Mouse (Mus musculus) urinary bladder, adult 18-20 months (tissue): Measurements from ENCODE around the gene Slfn1.
"Not testable (repeated sequence)": the region's sequence is repeated elsewhere in the genome, so short reads cannot be mapped to it uniquely, and the experiment has no call there.

Experiments used
- DNase-seq, 2 experiments: peaks; one replicate each; pipeline ENCODE4 v3.0.0; 2022; ENCODE audit warnings: low spot score in 2 of 2, mixed read lengths in 2 of 2

Gene Slfn1

DNA sequence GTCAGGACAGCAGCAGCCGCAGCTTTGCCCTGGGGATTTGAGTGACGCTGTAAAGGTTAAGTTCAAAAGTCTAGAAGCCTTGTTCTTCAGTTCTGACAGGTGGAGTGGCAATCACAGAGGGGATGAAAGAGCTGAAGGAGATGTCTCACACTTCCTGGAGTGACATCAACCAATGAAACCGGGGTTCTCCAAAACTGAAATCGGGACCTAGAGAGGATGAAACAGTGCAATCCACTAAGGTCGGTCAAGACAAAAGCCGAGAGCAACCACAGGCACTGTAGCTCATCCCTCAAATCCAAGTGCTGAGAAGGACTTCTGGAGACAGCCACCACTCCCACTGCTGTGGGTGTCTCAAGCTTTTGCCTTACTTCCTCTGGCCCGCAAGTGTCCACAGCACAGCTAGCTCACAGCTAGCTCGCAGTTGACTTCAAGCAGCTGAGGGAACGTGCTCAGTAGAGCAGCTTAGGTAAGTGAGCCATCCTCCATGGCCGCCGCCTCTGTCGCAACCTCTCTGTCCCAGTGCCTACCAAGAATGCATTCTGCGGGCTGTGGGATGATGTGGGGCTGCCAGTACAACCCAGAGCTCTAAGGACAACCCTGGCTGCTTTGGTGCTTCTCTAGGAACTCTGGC, at the start of gene Slfn1:
TSS of gene Slfn1 (plus strand) at position 253 of the 631 bp plus-strand sequence.
- no peak for DNase-seq

- DNase-seq = no peak
These were observed 48.5 kb upstream of the Slfn1 start for GRCm38 (mm10) chr11:83067982-83068694.

DNA sequence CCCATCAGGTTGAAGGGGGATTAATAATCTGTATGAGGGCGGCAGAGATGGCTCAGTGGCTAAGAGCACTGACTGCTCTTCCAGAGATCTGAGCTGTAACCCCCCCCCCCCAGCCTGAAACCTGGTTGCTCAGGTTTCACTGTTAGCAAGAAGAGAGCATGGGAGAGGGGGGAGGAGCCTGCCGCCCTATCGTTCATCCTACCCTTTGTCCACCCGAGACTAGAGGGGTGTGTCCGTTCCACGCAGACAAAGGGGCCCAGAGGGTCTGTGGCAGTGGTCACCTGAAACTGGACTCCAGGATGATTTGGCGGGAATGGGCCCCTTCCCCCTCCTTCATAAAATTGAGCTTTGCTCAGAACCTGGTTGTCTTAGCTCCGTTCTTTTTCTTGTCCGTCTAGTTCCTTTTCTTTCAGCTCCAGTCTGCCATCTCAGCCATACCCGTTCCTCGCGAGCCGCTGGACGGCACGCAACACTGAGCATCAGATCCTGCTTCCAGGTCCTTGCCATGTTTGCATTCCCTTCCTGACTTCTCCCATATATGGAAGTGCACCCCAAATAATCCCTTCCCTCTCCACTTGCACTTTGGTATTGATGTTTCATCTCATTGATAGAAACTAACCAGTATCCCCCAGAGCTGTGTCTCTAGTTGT, 46.2 kb upstream of the Slfn1 start:
- no peak for DNase-seq

DNA sequence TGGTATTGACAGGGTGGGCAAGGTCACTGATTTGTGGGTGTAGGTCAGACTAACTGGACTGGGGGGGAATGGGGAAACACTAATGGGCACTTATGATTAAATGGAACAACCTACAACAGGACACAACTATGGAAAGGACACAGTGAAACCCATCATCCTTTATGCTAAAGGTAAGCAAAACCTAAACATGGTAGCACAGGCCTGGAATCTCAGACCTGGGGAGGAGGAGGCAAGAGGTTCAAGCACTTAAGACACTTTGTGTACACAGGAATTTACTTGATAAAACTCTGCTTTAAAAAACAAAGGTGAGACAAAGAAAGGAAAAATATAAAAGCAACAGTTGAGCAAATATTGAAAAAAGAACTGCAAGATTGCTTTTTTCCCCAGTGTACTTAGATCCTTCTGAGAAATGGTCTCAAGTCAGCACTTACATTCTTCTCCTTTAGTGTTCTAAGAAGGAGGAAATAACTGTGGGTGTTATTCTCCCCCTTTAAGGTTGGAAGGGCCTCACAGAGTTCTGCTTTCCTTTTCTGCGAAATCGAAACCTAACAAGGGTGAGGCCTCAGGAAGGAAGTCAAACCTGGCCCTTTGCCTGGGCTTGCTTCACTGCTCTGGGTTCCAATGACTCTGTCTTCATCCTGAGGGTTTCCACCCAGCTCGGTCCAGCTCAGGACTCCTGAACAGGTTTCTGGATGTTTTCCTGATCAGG, 38.8 kb upstream of the Slfn1 start:
- peak in 1 of 2 experiments; percentile 61 for DNase-seq

DNA sequence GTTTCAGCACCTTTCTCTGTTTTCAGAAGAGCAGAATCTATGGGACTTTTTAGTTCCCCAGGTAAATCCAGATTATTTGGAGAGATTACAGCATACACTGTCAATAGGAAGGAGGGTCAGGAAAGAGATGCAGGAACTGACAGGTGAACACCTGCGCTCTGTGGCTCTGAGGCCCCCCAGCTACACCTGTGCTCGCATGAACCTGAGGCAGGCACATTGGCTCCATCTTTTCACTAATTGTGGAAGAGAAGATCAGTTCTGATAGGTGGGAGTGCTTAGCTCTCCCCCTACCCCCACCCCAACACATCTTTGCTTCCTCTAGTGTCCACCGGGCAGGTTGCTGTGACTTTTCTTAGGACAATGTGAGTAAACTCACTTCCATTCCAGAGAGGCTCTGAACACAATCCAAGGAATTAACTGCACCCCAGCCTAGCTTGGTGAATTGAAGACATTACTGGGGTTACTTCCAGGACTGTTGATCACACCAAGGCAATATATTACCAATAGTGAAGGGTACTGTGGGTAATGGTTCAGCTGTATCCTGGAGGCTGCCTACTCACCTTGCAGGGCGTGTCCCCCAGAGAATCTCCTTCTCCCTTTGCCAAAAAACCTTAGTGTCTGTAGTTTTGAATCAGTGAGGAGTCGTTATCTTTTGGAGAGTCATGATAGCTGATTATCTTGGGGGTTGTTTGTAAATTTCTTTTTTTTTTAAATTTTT, 38.1 kb upstream of the Slfn1 start:
- no peak for DNase-seq

DNA sequence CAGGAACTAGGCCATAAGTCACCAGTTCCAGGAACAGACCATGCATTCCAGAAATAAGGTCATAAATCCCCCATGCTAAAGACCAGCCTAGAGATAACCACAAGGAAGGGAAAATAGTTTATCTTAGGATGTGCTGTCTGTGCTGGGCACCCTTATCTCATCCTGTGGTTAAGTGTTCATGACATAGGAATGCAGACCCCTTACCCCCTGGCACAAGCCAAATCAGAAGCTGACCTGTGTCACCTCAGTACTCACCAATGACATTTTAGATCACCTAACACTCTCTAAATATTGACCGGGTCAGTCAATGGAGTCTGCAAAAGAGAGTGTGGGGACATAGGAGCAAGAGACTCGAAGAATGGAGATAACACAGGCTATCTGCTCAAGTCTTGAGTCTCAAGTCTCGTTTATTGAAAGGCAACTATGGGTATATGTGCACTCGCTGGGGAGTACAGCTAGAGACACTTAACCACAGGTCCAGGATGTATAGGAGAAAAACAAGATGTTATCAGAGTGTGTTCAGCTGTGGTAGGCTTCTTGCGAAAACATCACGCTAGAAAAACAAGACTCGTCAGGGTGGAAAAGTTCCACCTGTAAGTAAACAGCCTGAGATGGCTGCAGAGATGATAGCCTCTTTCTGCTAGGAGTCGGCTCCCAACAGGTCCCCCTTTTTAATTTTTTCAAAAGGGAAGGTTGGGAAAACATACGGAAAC, 37.0 kb upstream of the Slfn1 start:
- no peak for DNase-seq

DNA sequence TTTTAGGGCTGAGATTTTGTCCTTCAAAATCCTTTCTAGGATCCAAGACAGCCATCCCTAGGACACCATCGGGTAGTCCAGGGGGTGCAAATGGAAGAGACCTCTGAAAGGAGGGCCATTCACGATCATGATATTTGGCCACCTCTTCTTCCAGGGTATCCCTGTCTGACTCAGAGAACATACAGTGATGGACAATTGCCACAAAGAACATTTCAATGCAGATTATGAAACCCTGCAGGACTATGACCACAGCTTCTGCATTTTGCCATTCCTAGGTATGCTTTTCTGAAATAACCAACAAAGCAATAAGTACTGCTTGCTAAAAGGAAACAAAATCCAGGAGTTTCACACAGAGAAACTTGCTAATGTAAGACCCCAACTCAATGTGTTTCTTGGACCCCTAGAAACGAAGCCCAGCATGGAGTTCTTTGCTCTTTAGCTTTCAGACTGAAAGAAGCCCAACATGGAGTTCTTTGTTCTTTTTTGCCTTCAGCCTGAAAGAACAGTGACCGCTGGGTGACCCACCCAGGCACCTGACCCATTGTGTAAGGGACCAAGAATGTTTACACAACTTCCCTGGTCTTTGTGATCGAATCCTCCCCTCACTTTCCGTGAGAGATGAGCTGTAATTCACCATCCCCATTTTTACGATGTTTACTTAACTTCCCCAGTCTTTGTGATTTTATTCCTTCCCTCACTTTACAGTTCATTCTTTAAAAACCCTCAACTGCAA, 33.7 kb upstream of the Slfn1 start:
- DNase-seq = no peak

- no peak for DNase-seq
These were observed 32.5 kb upstream of the Slfn1 start for GRCm38 (mm10) chr11:83084161-83084560.

DNA sequence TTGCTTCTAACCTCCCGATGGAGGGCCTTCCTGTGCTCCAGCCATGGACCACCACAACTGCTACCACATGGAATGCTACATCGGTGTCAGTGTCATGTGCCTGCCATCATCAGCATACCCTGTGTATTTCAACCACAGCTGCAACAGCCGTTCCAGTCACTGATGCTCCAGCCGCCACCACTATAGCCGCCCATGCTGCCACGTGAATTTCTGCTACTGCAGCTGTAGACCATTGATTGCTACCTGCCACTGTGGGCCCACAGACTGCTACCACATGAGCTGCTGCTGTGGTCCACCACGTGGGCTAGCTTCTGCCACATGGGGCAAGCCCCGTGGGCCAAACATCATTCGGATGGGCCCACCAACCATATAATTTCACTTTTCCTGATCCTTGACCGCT, 31.9 kb upstream of the Slfn1 start:
- no peak for DNase-seq

GRCm38 (mm10) chr11:83115138-83115537, 1.5 kb upstream of the Slfn1 start:
- DNase-seq = no peak

GRCm38 (mm10) chr11:83118056-83118455, 1.4 kb downstream of the Slfn1 start:
- no peak for DNase-seq

DNA sequence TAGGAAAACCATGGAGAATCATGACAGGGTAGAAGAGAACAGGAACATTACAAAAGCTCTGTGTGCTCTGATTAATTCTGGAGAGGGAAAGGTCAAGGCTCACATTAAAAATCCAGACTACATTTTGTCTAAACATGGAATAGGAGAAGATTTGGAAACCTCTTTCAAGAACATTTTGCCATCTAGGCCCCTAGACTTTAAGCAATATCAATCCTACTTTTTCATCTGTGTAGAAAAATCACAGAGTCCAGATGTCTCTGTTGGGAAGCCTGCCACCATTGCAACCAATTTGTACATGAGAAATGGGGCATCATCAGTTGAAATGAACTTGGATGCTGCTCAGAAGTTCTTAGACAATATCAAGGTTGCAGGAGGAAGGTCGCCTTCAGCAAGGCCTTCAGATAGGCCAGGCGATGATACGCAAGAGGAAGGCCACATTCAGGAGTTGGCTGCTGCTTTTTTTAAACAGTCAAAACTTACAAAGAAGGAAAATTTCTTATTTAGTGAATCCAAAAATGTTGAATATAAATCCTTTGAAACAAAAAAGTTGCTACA, 4.6 kb downstream of the Slfn1 start:
- DNase-seq = no peak

- DNase-seq = no peak
These were observed 6.5 kb downstream of the Slfn1 start for GRCm38 (mm10) chr11:83123198-83123597.

- DNase-seq = no peak
These were observed 8.3 kb downstream of the Slfn1 start for GRCm38 (mm10) chr11:83124906-83125305.

- not testable (repeated sequence) for DNase-seq
These were observed 9.0 kb downstream of the Slfn1 start for GRCm38 (mm10) chr11:83125633-83126032.

DNA sequence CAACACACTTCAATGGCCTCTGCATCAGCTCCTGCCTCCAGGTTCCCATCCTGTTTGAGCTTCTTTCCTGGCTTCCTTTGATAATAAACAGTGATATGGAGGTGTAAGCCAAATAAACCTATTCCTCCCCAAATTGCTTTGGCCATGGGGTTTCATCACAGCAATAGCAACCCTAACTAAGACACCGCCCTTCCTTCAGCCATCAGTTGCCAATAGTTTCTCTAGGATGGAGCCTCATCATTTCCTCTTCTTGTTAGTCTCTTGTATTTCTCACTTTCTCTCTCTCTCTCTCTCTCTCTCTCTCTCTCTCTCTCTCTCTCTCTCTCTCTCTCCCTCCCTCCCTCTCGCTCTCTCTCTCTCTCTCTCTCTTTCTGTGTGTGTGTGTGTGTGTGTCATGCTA, 20.6 kb downstream of the Slfn1 start:
- not testable (repeated sequence) for DNase-seq

DNA sequence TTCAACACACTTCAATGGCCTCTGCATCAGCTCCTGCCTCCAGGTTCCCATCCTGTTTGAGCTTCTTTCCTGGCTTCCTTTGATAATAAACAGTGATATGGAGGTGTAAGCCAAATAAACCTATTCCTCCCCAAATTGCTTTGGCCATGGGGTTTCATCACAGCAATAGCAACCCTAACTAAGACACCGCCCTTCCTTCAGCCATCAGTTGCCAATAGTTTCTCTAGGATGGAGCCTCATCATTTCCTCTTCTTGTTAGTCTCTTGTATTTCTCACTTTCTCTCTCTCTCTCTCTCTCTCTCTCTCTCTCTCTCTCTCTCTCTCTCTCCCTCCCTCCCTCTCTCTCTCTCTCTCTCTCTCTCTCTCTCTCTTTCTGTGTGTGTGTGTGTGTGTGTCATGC, 32.3 kb downstream of the Slfn1 start:
- not testable (repeated sequence) for DNase-seq
